Mouse (Mus musculus) forebrain, embryonic 15.5 days (tissue): Measurements from ENCODE around the gene Flywch2. TPM values are rescaled to one million over a fixed set of nuclear protein-coding genes. Genes with fewer than 3 reads are reported as not detected.

Experiments
- ATAC-seq: fragments of 200-750 bp; cut with Nextera tagmentation; replicated peaks from 2 replicates; pipeline ENCODE4 v1.8.0; 2017; ENCODE audit warnings: mild to moderate bottlenecking, moderate TSS enrichment, moderate library complexity
- H3K27ac ChIP-seq: fragments of 300-500 bp; sonication (generic); replicated peaks from 2 replicates; pipeline ENCODE4 v1.5.1; 2015; ENCODE audit warnings: mild to moderate bottlenecking, inconsistent platforms
- H3K27me3 ChIP-seq: fragments of 300-500 bp; sonication (generic); 2 replicates; pipeline ENCODE4 v1.6.1; 2015; ENCODE audit warnings: inconsistent platforms
- H3K36me3 ChIP-seq: fragments of 300-500 bp; sonication (generic); 2 replicates; pipeline ENCODE4 v1.6.1; 2015; ENCODE audit warnings: mild to moderate bottlenecking, inconsistent platforms
- H3K4me1 ChIP-seq: fragments of 300-500 bp; sonication (generic); 2 replicates; pipeline ENCODE4 v1.6.1; 2015; ENCODE audit warnings: inconsistent platforms
- H3K4me2 ChIP-seq: fragments of 300-500 bp; sonication (generic); replicated peaks from 2 replicates; pipeline ENCODE4 v1.6.1; 2015; ENCODE audit warnings: mild to moderate bottlenecking, inconsistent platforms
- H3K4me3 ChIP-seq: fragments of 300-500 bp; sonication (generic); 2 replicates; pipeline ENCODE4 v1.5.1; 2015; ENCODE audit warnings: mild to moderate bottlenecking, inconsistent platforms
- H3K9ac ChIP-seq: fragments of 300-500 bp; sonication (generic); replicated peaks from 2 replicates; pipeline ENCODE4 v1.6.1; 2015; ENCODE audit warnings: mild to moderate bottlenecking, inconsistent platforms
- H3K9me3 ChIP-seq: fragments of 300-500 bp; sonication (generic); 2 replicates; pipeline ENCODE4 v1.6.1; 2016; ENCODE audit warnings: inconsistent platforms
- WGBS: fragments of 180-500 bp; shearing (Covaris S2); methylation state at CpG from one replicate; pipeline ENCODE4 v1.1.7; 2015; ENCODE audit warnings: mixed read lengths; 5-methylcytosine and 5-hydroxymethylcytosine counted together
- polyA plus RNA-seq: library from polyadenylated mRNA; unstranded; fragments of >200 nt; fragmentation: Nextera tagmentation; extraction: Ambion mirVana; gene quantifications from 2 replicates; pipeline ENCODE4 v1.2.1, GENCODE M21; 2015

Flywch2 gene
- polyA plus RNA-seq, 1 experiment from 2014 or later, result 31.9 TPM

DNA sequence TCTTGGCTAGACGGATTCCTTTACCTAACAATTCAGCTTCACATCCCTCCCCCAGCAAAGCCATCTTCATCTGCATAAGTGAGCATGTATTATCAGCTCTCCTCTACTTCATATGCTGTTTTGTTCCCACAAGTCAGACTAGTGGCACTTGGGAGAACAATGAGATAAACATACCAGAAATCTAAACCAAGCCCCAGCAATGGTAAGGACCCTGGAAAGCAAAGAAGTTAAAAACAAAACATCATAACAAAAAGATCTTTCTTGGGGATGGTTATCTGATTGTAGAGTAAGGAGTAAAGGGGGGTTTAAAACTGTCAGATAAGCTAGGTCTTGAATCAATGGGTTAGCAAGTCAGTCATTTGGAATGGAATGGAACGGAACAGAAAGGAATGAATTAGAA is 15.4 kb downstream of the Flywch2 start:
- Histone ChIP-seq H3K36me3 (no peaks in the 10 kb centered on the region; the same call in 1 of the 2 replicates), H3K9me3 (no peaks in the 10 kb centered on the region), H3K27ac (peak overlapping the region; percentile 85), H3K4me3 (peak overlapping the region; percentile 96), H3K4me1 (peaks cover 21% of the 10 kb centered on the region), H3K9ac (peak overlapping the region; percentile 98), H3K4me2 (peak overlapping the region; percentile 50), H3K27me3 (no peaks in the 10 kb centered on the region)
- no peak for ATAC-seq
- 10% methylated on average over 2 of the region's 2 CpGs for WGBS

GRCm38 (mm10) chr17:23762976-23763375 is 22.9 kb downstream of the Flywch2 start:
- H3K36me3 ChIP-seq, result peaks cover 38% of the 10 kb centered on the region
- ATAC-seq, result 0 out of 2 replicates have a peak, but pooled peaks have one; percentile 42
- H3K27me3 ChIP-seq, result no peaks in the 10 kb centered on the region
- H3K4me2 ChIP-seq, result no peak overlapping the region
- no peak overlapping the region for H3K9ac ChIP-seq
- no peaks in the 10 kb centered on the region for H3K4me1 ChIP-seq
- H3K9me3 ChIP-seq, result no peaks in the 10 kb centered on the region
- no peak overlapping the region for H3K27ac ChIP-seq
- H3K4me3 ChIP-seq, result no peak overlapping the region
- WGBS, result 79% methylated on average over 11 of the region's 11 CpGs

DNA sequence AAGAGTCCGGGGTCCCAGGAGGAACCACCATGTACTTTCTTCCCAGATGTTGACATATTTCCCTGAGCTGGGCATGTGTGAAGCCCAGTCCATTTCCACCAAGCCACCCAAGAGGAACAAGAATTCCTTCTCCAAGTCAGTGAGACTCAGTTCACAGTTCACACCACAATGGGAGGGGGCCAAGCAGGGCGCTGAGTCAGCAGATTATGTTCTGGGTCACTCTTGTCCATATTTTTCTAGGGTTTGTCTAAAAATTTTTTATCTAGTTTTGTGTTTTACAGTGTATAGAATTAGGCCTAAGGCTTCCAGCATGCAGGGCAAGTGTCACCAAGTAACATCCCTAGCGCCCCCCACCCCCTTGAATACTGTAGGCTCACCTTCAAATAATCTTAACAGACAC is 24.7 kb downstream of the Flywch2 start:
- Histone ChIP-seq H3K27me3 (no peaks in the 10 kb centered on the region), H3K4me3 (no peak overlapping the region), H3K9ac (no peak overlapping the region), H3K4me1 (no peaks in the 10 kb centered on the region), H3K9me3 (no peaks in the 10 kb centered on the region), H3K4me2 (no peak overlapping the region), H3K36me3 (peaks cover 56% of the 10 kb centered on the region), H3K27ac (no peak overlapping the region)
- 100% methylated on average over 3 of the region's 3 CpGs for WGBS
- ATAC-seq, result no peak

GRCm38 (mm10) chr17:23760231-23760630 is 25.6 kb downstream of the Flywch2 start:
- WGBS, result 93% methylated on average over 9 of the region's 9 CpGs
- no peak overlapping the region for H3K27ac ChIP-seq

DNA sequence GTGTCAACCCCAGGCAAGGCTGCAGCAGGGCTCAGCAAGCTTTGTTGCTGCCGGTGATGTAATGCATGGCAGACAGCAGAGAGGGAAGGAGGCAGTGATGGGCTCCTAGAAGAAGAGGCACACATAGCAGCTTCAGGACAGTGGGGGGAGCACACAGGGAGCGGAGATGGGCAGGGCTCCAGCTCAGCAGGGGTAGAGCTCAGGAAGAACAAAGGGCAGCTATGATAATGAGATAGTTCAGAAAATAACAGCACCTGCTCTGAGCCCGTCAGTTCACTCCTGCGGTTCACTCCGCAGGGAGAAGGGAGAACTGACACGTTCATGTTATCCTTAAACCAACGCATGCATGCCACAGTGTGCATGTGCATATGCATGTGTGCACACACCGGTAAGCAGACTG is 27.1 kb downstream of the Flywch2 start:
- H3K4me3 ChIP-seq, result no peak overlapping the region
- H3K9me3 ChIP-seq, result no peaks in the 10 kb centered on the region
- WGBS, result 62% methylated on average over 8 of the region's 8 CpGs
- H3K27ac ChIP-seq, result no peak overlapping the region
- no peaks in the 10 kb centered on the region for H3K4me1 ChIP-seq
- ATAC-seq, result no peak
- peaks cover 77% of the 10 kb centered on the region for H3K36me3 ChIP-seq
- H3K4me2 ChIP-seq, result no peak overlapping the region
- no peak overlapping the region for H3K9ac ChIP-seq
- no peaks in the 10 kb centered on the region for H3K27me3 ChIP-seq

More at GRCm38 (mm10) chr17:23760231-23760630, 25.6 kb downstream of the Flywch2 start:
- Histone ChIP-seq H3K9ac (no peak overlapping the region), H3K9me3 (no peaks in the 10 kb centered on the region), H3K36me3 (peaks cover 65% of the 10 kb centered on the region), H3K4me2 (no peak overlapping the region), H3K4me1 (no peaks in the 10 kb centered on the region), H3K4me3 (no peak overlapping the region), H3K27me3 (no peaks in the 10 kb centered on the region)
- no peak for ATAC-seq

- Histone ChIP-seq H3K4me1 (no peaks in the 10 kb centered on the region), H3K4me2 (no peak overlapping the region), H3K9ac (no peak overlapping the region), H3K4me3 (no peak overlapping the region), H3K9me3 (no peaks in the 10 kb centered on the region), H3K27me3 (no peaks in the 10 kb centered on the region), H3K27ac (no peak overlapping the region), H3K36me3 (peaks cover 89% of the 10 kb centered on the region)
- ATAC-seq, result no peak
- 94% methylated on average over 9 of the region's 9 CpGs for WGBS
Measured at GRCm38 (mm10) chr17:23757581-23757980, 28.3 kb downstream of the Flywch2 start.

DNA sequence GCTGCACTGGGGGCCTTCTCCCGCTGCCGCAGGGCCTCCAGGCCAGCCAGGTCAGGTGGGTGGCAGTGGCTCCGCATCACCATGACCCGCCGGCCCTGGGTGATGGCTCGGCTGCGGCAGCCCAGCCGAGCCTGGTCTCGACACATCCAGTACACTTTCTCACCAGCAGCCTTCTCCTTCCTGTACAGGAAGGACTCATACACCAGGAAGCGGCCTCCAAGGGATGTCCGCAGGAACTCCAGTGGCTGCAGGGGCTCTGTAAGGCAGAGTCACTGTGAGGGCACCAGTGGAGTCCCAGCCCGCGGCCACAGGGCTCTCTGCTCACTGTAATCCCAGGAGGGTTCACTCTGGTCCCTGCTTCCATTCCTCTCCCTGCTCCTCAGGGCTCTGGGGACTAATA is 30.2 kb downstream of the Flywch2 start:
- no peaks in the 10 kb centered on the region for H3K9me3 ChIP-seq
- H3K4me3 ChIP-seq, result no peak overlapping the region
- no peaks in the 10 kb centered on the region for H3K4me1 ChIP-seq
- no peak overlapping the region for H3K9ac ChIP-seq
- H3K36me3 ChIP-seq, result peaks cover 84% of the 10 kb centered on the region
- no peak overlapping the region for H3K27ac ChIP-seq
- WGBS, result 93% methylated on average over 13 of the region's 13 CpGs
- ATAC-seq, result no peak
- no peaks in the 10 kb centered on the region for H3K27me3 ChIP-seq
- no peak overlapping the region for H3K4me2 ChIP-seq

- H3K9ac ChIP-seq, result no peak overlapping the region
- H3K27ac ChIP-seq, result no peak overlapping the region
- peaks cover 17% of the 10 kb centered on the region for H3K4me1 ChIP-seq
- H3K9me3 ChIP-seq, result no peaks in the 10 kb centered on the region
- H3K36me3 ChIP-seq, result peaks cover 27% of the 10 kb centered on the region
- H3K27me3 ChIP-seq, result peaks cover 26% of the 10 kb centered on the region
- no peak overlapping the region for H3K4me3 ChIP-seq
- 81% methylated on average over 11 of the region's 11 CpGs for WGBS
- no peak overlapping the region for H3K4me2 ChIP-seq
- ATAC-seq, result no peak
Measured at GRCm38 (mm10) chr17:23749400-23750191, 36.3 kb downstream of the Flywch2 start.

DNA sequence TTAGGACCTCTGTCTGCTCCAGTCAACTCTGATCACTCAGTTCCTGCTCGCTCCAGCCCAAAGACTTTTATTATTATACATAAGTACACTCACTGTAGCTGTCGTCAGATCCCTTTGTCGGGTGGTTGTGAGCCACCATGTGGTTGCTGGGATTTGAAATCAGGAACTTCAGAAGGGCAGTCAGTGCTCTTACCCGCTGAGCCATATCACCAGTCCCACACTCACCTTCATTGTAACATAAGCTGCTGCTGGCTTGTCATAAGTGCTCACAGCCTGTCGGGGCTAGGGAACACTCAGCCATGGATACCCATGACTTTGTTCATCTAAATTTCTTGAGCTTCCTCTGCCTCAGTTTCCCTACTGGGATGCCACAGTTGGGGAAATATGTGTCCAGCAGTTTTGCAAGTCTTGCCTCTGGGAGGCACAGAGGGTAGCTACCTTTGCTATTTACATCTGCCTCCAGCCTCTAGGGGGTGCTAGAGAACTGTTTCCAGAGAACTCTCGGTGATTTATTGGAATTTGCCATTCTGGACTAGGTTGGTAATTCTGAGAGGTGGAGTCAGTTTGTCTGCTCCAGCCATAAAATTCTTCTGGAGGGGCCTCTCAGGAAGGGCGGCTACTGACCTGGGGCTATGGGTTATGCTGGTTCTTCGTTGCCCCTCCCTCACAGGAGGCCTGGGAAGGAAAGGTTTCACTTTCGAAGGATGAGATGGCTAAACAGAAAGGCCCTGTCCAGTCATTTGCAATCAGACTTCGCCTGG is 37.1 kb downstream of the Flywch2 start:
- peaks cover 34% of the 10 kb centered on the region for H3K27me3 ChIP-seq
- H3K4me1 ChIP-seq, result peaks cover 18% of the 10 kb centered on the region
- H3K9me3 ChIP-seq, result no peaks in the 10 kb centered on the region
- H3K27ac ChIP-seq, result no peak overlapping the region
- ATAC-seq, result no peak
- H3K4me3 ChIP-seq, result no peak overlapping the region
- WGBS, result 40% methylated on average over 10 of the region's 10 CpGs
- peaks cover 22% of the 10 kb centered on the region for H3K36me3 ChIP-seq
- no peak overlapping the region for H3K4me2 ChIP-seq
- no peak overlapping the region for H3K9ac ChIP-seq

DNA sequence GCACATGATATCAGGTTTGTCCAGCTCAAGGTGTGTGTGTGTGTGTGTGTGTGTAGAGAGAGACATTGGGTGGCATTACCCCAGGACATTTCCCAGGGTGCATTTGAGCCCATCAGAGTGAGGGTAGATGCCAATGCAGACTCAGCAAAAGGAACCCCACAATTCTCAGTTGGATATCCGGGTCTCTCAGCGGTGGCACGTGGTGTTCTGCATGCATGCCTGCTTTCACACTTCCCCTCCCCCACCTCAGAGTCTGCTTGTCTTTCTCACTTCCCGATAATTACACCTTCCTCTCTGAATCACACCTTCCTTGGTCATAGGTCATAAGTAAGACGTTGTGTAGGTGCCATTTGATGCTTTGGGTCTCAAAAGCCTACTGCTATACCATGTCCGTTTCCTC is 37.9 kb downstream of the Flywch2 start:
- Histone ChIP-seq H3K27me3 (peaks cover 42% of the 10 kb centered on the region), H3K9me3 (no peaks in the 10 kb centered on the region), H3K36me3 (peaks cover 14% of the 10 kb centered on the region), H3K27ac (no peak overlapping the region), H3K4me3 (no peak overlapping the region), H3K9ac (no peak overlapping the region), H3K4me1 (peaks cover 18% of the 10 kb centered on the region), H3K4me2 (no peak overlapping the region)
- WGBS, result 47% methylated on average over 6 of the region's 6 CpGs
- no peak for ATAC-seq

- H3K4me2 ChIP-seq, result no peak overlapping the region
- WGBS, result 89% methylated on average over 3 of the region's 3 CpGs
- H3K9ac ChIP-seq, result no peak overlapping the region
- peaks cover 20% of the 10 kb centered on the region for H3K4me1 ChIP-seq
- H3K9me3 ChIP-seq, result no peaks in the 10 kb centered on the region
- no peak for ATAC-seq
- no peak overlapping the region for H3K4me3 ChIP-seq
- peaks cover 9% of the 10 kb centered on the region for H3K36me3 ChIP-seq
- H3K27me3 ChIP-seq, result peaks cover 47% of the 10 kb centered on the region
- H3K27ac ChIP-seq, result no peak overlapping the region
Measured at GRCm38 (mm10) chr17:23747471-23747870, 38.4 kb downstream of the Flywch2 start.

GRCm38 (mm10) chr17:23746767-23747166 is 39.1 kb downstream of the Flywch2 start:
- Histone ChIP-seq H3K9me3 (no peaks in the 10 kb centered on the region), H3K27me3 (peaks cover 54% of the 10 kb centered on the region), H3K27ac (no peak overlapping the region), H3K36me3 (peaks cover 2% of the 10 kb centered on the region; the same call in 1 of the 2 replicates), H3K4me1 (peaks cover 27% of the 10 kb centered on the region), H3K4me3 (no peak overlapping the region), H3K9ac (no peak overlapping the region), H3K4me2 (no peak overlapping the region)
- 95% methylated on average over 3 of the region's 3 CpGs for WGBS
- ATAC-seq, result no peak
